Mouse (Mus musculus) lung, postnatal 0 days (tissue): ENCODE data around the gene a.

Experiments used
- CTCF ChIP-seq: IDR thresholded peaks from 2 replicates; pipeline ENCODE4 v1.5.1; 2016; ENCODE audit warnings: antibody characterized with exemption, mild to moderate bottlenecking
- EP300 ChIP-seq: IDR thresholded peaks from 2 replicates; pipeline ENCODE4 v1.6.1; 2016; ENCODE audit warnings: antibody characterized with exemption, mild to moderate bottlenecking, control low read depth

DNA sequence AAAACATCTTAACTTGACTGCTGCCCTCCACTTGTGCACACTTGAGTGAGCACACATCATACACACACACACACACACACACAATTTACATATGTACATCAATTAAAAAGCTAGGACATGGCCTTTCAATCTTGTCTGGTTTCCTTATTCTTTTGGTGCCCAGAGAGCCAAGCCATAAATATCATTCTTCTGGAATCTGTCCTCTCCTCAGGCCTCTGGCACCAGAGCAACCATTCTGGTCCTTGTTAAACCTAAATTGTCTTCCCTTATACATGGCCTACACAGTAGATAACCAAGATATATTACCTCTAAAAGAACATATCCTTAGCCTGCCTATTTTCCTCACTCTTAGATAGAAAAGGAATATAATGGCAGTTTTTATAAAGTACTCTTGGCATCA lies 56.9 kb downstream of the a start:
- TF ChIP-seq CTCF (no peak), EP300 (no peak)
